Mouse (Mus musculus) spleen, adult 12 weeks (tissue): Measurements from ENCODE around the gene Gm21936.
"Not testable (repeated sequence)": the region's sequence is repeated elsewhere in the genome, so short reads cannot be mapped to it uniquely, and the experiment has no call there.

Source experiments
- DNase-seq: peaks from one replicate; pipeline ENCODE4 v3.0.0; 2022; ENCODE audit warnings: low spot score

The Gm21936 gene

GRCm38 (mm10) chr12:87795212-87795611 is at the start of gene Gm21936:
Gm21936 (plus strand) TSS chr12:87795512.
- DNase-seq: not testable (repeated sequence)

GRCm38 (mm10) chr12:87775655-87776054 is 19.7 kb upstream of the Gm21936 start, which contains the start of gene Gm21319:
Gm21319 (minus strand) TSS chr12:87775755.
- not testable (repeated sequence) for DNase-seq

GRCm38 (mm10) chr12:87797971-87798370 is 2.7 kb downstream of the Gm21936 start:
- DNase-seq: not testable (repeated sequence)

- DNase-seq: not testable (repeated sequence)
Observed at GRCm38 (mm10) chr12:87816277-87816676, 21.0 kb downstream of the Gm21936 start, which contains the start of gene BB287469. BB287469 (plus strand) TSS chr12:87816577.

- not testable (repeated sequence) for DNase-seq
Observed at GRCm38 (mm10) chr12:87842239-87842638, 46.9 kb downstream of the Gm21936 start, which contains the start of gene Gm2001. Gm2001 (minus strand) TSS chr12:87842339.
